ENCODE assay signal across 13 mouse cellular contexts in genomic region chr5:45627771-45628170, GRCm38 (mm10). TPM values are rescaled to one million over a fixed set of nuclear protein-coding genes. Genes with fewer than 3 reads are reported as not detected.
DNase-seq lines count a peak whose midpoint lies in the region; ATAC-seq lines count a peak whose summit lies in the region.
"Had no signal": no experiment of that assay in that cellular context is flagged by ENCODE, and none has a peak within 500 bp of the region (broad histone marks: within the 10 kb centered on the region; RNA-seq: fewer than 3 reads in every experiment).

No protein-coding gene starts in this region.

- H3K4me3 ChIP-seq in hindbrain, embryonic 15.5 days, result no peak overlapping the region
- no peak overlapping the region for H3K4me3 ChIP-seq in hindbrain, embryonic 13.5 days
- H3K4me3 ChIP-seq: embryonic facial prominence, embryonic 12.5 days; midbrain, embryonic 10.5 days had no signal

- no peaks in the 10 kb centered on the region for H3K4me1 ChIP-seq in hindbrain, embryonic 15.5 days (replicated peaks)
- no peaks in the 10 kb centered on the region for H3K4me1 ChIP-seq in hindbrain, embryonic 13.5 days (replicated peaks)
- H3K4me1 ChIP-seq: embryonic facial prominence, embryonic 12.5 days; midbrain, embryonic 10.5 days had no signal

- no peak overlapping the region for H3K4me2 ChIP-seq in hindbrain, embryonic 15.5 days
- H3K4me2 ChIP-seq in hindbrain, embryonic 13.5 days, result no peak overlapping the region
- H3K4me2 ChIP-seq: embryonic facial prominence, embryonic 12.5 days had no signal

- WGBS in hindbrain, embryonic 15.5 days, result 51% methylated on average over 1 of the region's 1 CpGs
- WGBS in hindbrain, embryonic 13.5 days, result 62% methylated on average over 1 of the region's 1 CpGs

- no peaks in the 10 kb centered on the region for H3K27me3 ChIP-seq in hindbrain, embryonic 15.5 days
- H3K27me3 ChIP-seq in hindbrain, embryonic 13.5 days, result no peaks in the 10 kb centered on the region
- H3K27me3 ChIP-seq: embryonic facial prominence, embryonic 12.5 days had no signal

- DNase-seq in Muller cell, postnatal 12 days (ENCODE audit: inconsistent ontology term), result peak; percentile 96
- peak; percentile 44 for DNase-seq in cerebellum, adult 8-10 months
- DNase-seq in layer of hippocampus, adult 18-20 months (ENCODE audit: low spot score in 2 of 2), result peak; percentile 6 to 58
- DNase-seq in natural killer cell, adult 2 months (ENCODE audit: low spot score in 2 of 2), result no peak
- no peak for DNase-seq in right cerebral cortex, postnatal 36 days (ENCODE audit: low spot score in 2 of 2)
- DNase-seq in liver, result no peak
- DNase-seq: gastrocnemius, postnatal 10 days; kidney, adult 2 months had no signal

- 0 out of 2 replicates have a peak, but pooled peaks cover 8% of the 10 kb centered on the region for H3K9me3 ChIP-seq in hindbrain, embryonic 15.5 days
- H3K9me3 ChIP-seq in hindbrain, embryonic 13.5 days, result peaks cover 15% of the 10 kb centered on the region; the same call in 1 of the 2 replicates

- peak; percentile 59; the same call in 1 of the 2 replicates for ATAC-seq in hindbrain, embryonic 15.5 days (ENCODE audit: low FRiP score, low read depth)
- no peak for ATAC-seq in hindbrain, embryonic 13.5 days (ENCODE audit: low FRiP score)

- no peaks in the 10 kb centered on the region for H3K36me3 ChIP-seq in hindbrain, embryonic 15.5 days
- no peaks in the 10 kb centered on the region for H3K36me3 ChIP-seq in hindbrain, embryonic 13.5 days
- H3K36me3 ChIP-seq: embryonic facial prominence, embryonic 12.5 days; midbrain, embryonic 10.5 days had no signal

- no peak overlapping the region for H3K9ac ChIP-seq in hindbrain, embryonic 15.5 days
- no peak overlapping the region for H3K9ac ChIP-seq in hindbrain, embryonic 13.5 days
- H3K9ac ChIP-seq: embryonic facial prominence, embryonic 12.5 days had no signal

- H3K27ac ChIP-seq in hindbrain, embryonic 15.5 days (replicated peaks), result no peak overlapping the region
- no peak overlapping the region for H3K27ac ChIP-seq in hindbrain, embryonic 13.5 days
- H3K27ac ChIP-seq: embryonic facial prominence, embryonic 12.5 days; midbrain, embryonic 10.5 days had no signal

RNA-seq across cellular contexts. Expression of gene Fam184b, which starts 11.6 kb away (rescaled TPM):
- polyA plus RNA-seq in hindbrain, embryonic 15.5 days (2015; fragmentation: Nextera tagmentation; extraction: Ambion mirVana), result 9.5 and 10.3 TPM in 2 replicates
- 2.1 and 3.1 TPM in 2 replicates for polyA plus RNA-seq in hindbrain, embryonic 13.5 days (2015; fragmentation: Nextera tagmentation; extraction: Ambion mirVana)
- total RNA-seq in layer of hippocampus, adult 18-20 months (2021), result 1 to 10 TPM; 5.6 to 5.8 TPM
- polyA plus RNA-seq: heart, postnatal 0 days had no signal

RNA-seq across cellular contexts. Expression of gene Ncapg, which starts 41.9 kb away (rescaled TPM):
- polyA plus RNA-seq in hindbrain, embryonic 15.5 days (2015; fragmentation: Nextera tagmentation; extraction: Ambion mirVana), result 8.2 and 10.5 TPM in 2 replicates
- polyA plus RNA-seq in hindbrain, embryonic 13.5 days (2015; fragmentation: Nextera tagmentation; extraction: Ambion mirVana), result 11.9 and 12.2 TPM in 2 replicates
- under 1 TPM; 0.17 to 0.36 TPM for total RNA-seq in layer of hippocampus, adult 18-20 months (2021)

Comparison
In these comparisons a context has a peak if more than half of its experiments do, and no peak if none do; other contexts are left out.
1. DNase-seq: peak in Muller cell, postnatal 12 days (single experiment), cerebellum, adult 8-10 months (single experiment) and layer of hippocampus, adult 18-20 months (2 of 2); none in natural killer cell, adult 2 months (0 of 2), right cerebral cortex, postnatal 36 days (0 of 2) and liver (single experiment).